Mouse (Mus musculus) heart, postnatal 0 days (tissue): ENCODE results near the gene Dclk1. TPM values are rescaled to one million over a fixed set of nuclear protein-coding genes. Genes with fewer than 3 reads are reported as not detected.

Experiments used
- ATAC-seq: fragments of 200-750 bp; cut with Nextera tagmentation; 2 replicates; pipeline ENCODE4 v1.8.0; 2017; ENCODE audit warnings: low read depth, moderate number of reproducible peaks, moderate library complexity; ENCODE audit not compliant: insufficient read depth
- DNase-seq: peaks from one replicate; pipeline ENCODE4 v3.0.0-alpha.2; 2016; ENCODE audit warnings: low spot score
- H3K27ac ChIP-seq: fragments of 300-500 bp; sonication (generic); 2 replicates; pipeline ENCODE4 v1.5.1; 2014; ENCODE audit warnings: low read depth, mild to moderate bottlenecking
- H3K27me3 ChIP-seq: fragments of 300-500 bp; sonication (generic); 2 replicates; pipeline ENCODE4 v1.6.1; 2014; ENCODE audit warnings: low read length, mixed read lengths; ENCODE audit not compliant: control insufficient read depth, insufficient read depth
- H3K36me3 ChIP-seq: fragments of 300-500 bp; sonication (generic); replicated peaks from 2 replicates; pipeline ENCODE4 v1.6.1; 2014; ENCODE audit warnings: low read length, mixed read lengths; ENCODE audit not compliant: control insufficient read depth, insufficient read depth
- H3K4me1 ChIP-seq: fragments of 300-500 bp; sonication (generic); 2 replicates; pipeline ENCODE4 v1.6.1; 2014; ENCODE audit warnings: antibody characterized with exemption; ENCODE audit not compliant: control insufficient read depth, insufficient read depth
- H3K4me2 ChIP-seq: fragments of 300-500 bp; sonication (generic); 2 replicates; pipeline ENCODE4 v1.6.1; 2014; ENCODE audit warnings: low read depth, mild to moderate bottlenecking, low read length, moderate library complexity
- H3K4me3 ChIP-seq: fragments of 300-500 bp; sonication (generic); 2 replicates; pipeline ENCODE4 v1.5.1; 2014; ENCODE audit warnings: low read depth, low read length
- H3K9ac ChIP-seq: fragments of 300-500 bp; sonication (generic); replicated peaks from 2 replicates; pipeline ENCODE4 v1.6.1; 2014; ENCODE audit warnings: low read depth, low read length, mixed read lengths
- H3K9me3 ChIP-seq: fragments of 300-500 bp; sonication (generic); replicated peaks from 2 replicates; pipeline ENCODE4 v1.6.1; 2016; ENCODE audit warnings: low read length; ENCODE audit not compliant: control insufficient read depth
- CTCF ChIP-seq: IDR thresholded peaks from 2 replicates; pipeline ENCODE4 v1.5.1; 2016; ENCODE audit warnings: antibody characterized with exemption, control low read depth, low read depth
- EP300 ChIP-seq: IDR thresholded peaks from 2 replicates; pipeline ENCODE4 v1.6.1; 2016; ENCODE audit warnings: antibody characterized with exemption, low read depth
- WGBS: fragments of 180-500 bp; shearing (Covaris S2); extraction: QIAGEN DNeasy Blood & Tissue Kit; methylation state at CpG from one replicate; pipeline ENCODE4 v1.1.7; 2014; 5-methylcytosine and 5-hydroxymethylcytosine counted together
- polyA plus RNA-seq: library from polyadenylated mRNA; unstranded; fragments of >200 nt; fragmentation: Nextera tagmentation; extraction: Ambion mirVana; gene quantifications from 2 replicates; pipeline ENCODE4 v1.2.1, GENCODE M21; 2015
- total RNA-seq: library from RNA; depleted of rRNA; stranded (reverse); fragments of >200 nt; gene quantifications from 2 replicates; pipeline ENCODE4 v1.2.3, GENCODE M21; 2014; ENCODE audit warnings: low replicate concordance

The Dclk1 gene
- total and polyA plus RNA-seq, 2 experiments from 2014 or later = 4.9 to 18.7 TPM

DNA sequence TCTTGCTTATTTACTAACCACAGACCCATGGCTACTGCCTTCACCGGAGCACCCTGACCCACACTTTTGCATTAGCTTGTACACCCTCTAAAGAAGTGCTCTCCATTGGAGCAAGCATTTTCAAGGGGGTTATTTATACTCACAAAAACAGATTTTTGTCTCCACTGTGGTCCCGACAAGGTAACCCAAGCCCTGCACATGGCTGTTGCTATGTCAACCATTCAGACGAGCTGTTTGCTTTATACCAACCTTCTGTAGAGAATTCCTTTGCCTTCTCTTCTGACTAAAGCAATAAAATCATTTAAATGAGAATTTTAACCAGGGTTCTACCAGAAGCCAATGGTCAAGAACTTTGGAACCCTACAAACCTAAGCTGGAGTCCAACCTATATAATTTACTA is 18.3 kb upstream of the Dclk1 start:
- H3K27me3 ChIP-seq = no peaks in the 10 kb centered on the region
- no peak overlapping the region for H3K27ac ChIP-seq
- H3K36me3 ChIP-seq = no peaks in the 10 kb centered on the region
- no peaks in the 10 kb centered on the region for H3K4me1 ChIP-seq
- no peak overlapping the region for H3K9ac ChIP-seq
- H3K4me3 ChIP-seq = no peak overlapping the region
- DNase-seq (no peak), ATAC-seq (no peak)
- H3K4me2 ChIP-seq = no peak overlapping the region
- H3K9me3 ChIP-seq = peaks cover 5% of the 10 kb centered on the region; the same call in 1 of the 2 replicates
- WGBS = 84% methylated on average over 3 of the region's 3 CpGs
- TF ChIP-seq EP300 (no peak), CTCF (no peak)

GRCm38 (mm10) chr3:55226501-55227213 is 15.5 kb upstream of the Dclk1 start:
- Histone ChIP-seq H3K9ac (no peak overlapping the region), H3K27ac (no peak overlapping the region), H3K9me3 (peaks cover 5% of the 10 kb centered on the region; the same call in 1 of the 2 replicates), H3K4me2 (no peak overlapping the region), H3K36me3 (no peaks in the 10 kb centered on the region), H3K27me3 (no peaks in the 10 kb centered on the region), H3K4me3 (no peak overlapping the region), H3K4me1 (no peaks in the 10 kb centered on the region)
- WGBS = 39% methylated on average over 18 of the region's 18 CpGs
- DNase-seq (no peak), ATAC-seq (no peak)
- TF ChIP-seq EP300 = no peak
- TF ChIP-seq CTCF = no peak

GRCm38 (mm10) chr3:55227214-55227581 is 15.0 kb upstream of the Dclk1 start:
- DNase-seq (no peak), ATAC-seq (no peak)
- no peak overlapping the region for H3K9ac ChIP-seq
- no peaks in the 10 kb centered on the region for H3K27me3 ChIP-seq
- no peak overlapping the region for H3K4me3 ChIP-seq
- no peaks in the 10 kb centered on the region for H3K4me1 ChIP-seq
- no peaks in the 10 kb centered on the region for H3K36me3 ChIP-seq
- peaks cover 5% of the 10 kb centered on the region; the same call in 1 of the 2 replicates for H3K9me3 ChIP-seq
- no peak for TF ChIP-seq EP300
- no peak for TF ChIP-seq CTCF
- 51% methylated on average over 4 of the region's 4 CpGs for WGBS
- H3K27ac ChIP-seq = no peak overlapping the region
- no peak overlapping the region for H3K4me2 ChIP-seq

GRCm38 (mm10) chr3:55242422-55243055 is 375 bp downstream of the Dclk1 start:
- Histone ChIP-seq H3K36me3 (no peaks in the 10 kb centered on the region), H3K9me3 (no peaks in the 10 kb centered on the region), H3K4me1 (peaks cover 16% of the 10 kb centered on the region), H3K4me3 (peak overlapping the region; percentile 57), H3K9ac (peak overlapping the region; percentile 55), H3K4me2 (peak overlapping the region; percentile 88), H3K27ac (peak overlapping the region; percentile 34; the same call in 1 of the 2 replicates), H3K27me3 (peaks cover 24% of the 10 kb centered on the region)
- DNase-seq = peak; percentile 19
- ATAC-seq = peak; percentile 69
- TF ChIP-seq CTCF = peak; percentile 9; the same call in 1 of the 2 replicates
- no peak for TF ChIP-seq EP300
- under 1% methylated on average over 35 of the region's 45 CpGs for WGBS

- WGBS = 7% methylated on average over 8 of the region's 8 CpGs
- peaks cover 24% of the 10 kb centered on the region for H3K27me3 ChIP-seq
- no peak for TF ChIP-seq CTCF
- no peak for TF ChIP-seq EP300
- H3K36me3 ChIP-seq = no peaks in the 10 kb centered on the region
- DNase-seq (no peak), ATAC-seq (no peak)
- peak overlapping the region; percentile 57 for H3K4me3 ChIP-seq
- H3K9ac ChIP-seq = peak overlapping the region; percentile 55; the same call in 1 of the 2 replicates
- H3K4me2 ChIP-seq = peak overlapping the region; percentile 88
- no peak overlapping the region for H3K27ac ChIP-seq
- no peaks in the 10 kb centered on the region for H3K9me3 ChIP-seq
- H3K4me1 ChIP-seq = peaks cover 16% of the 10 kb centered on the region
Measured at GRCm38 (mm10) chr3:55243056-55243471, 900 bp downstream of the Dclk1 start.
